Mouse (Mus musculus): ENCODE results near the gene Csf3.
"Not testable (repeated sequence)": the region's sequence is repeated elsewhere in the genome, so short reads cannot be mapped to it uniquely, and the experiment has no call there.

- TF ChIP-seq POLR2A (IDR thresholded peaks at IDR 0.05; ENCODE audit: control insufficient read depth, extremely low read depth, insufficient read depth, low read length, poor library complexity); CTCF (IDR thresholded peaks at IDR 0.05; ENCODE audit: borderline replicate concordance, control insufficient read depth, extremely low read depth, insufficient read depth, low read length, poor library complexity): not testable (repeated sequence)
These were observed 27.9 kb upstream of the Csf3 start for GRCm38 (mm10) chr11:98673136-98673535.
